Mouse (Mus musculus) spleen, adult 2 months (tissue): Measurements from ENCODE around the gene Adgrg5. TPM values are rescaled to one million over a fixed set of nuclear protein-coding genes. Genes with fewer than 3 reads are reported as not detected.

Source experiments
- DNase-seq, 2 experiments: peaks; one replicate each; pipeline versions ENCODE4 v3.0.0 to v3.0.0-alpha.2; 2012 to 2021; ENCODE audit warnings: low spot score in 2 of 2, low read depth in 1 of 2
- H3K27ac ChIP-seq: fragments of 200-500 bp; 2 replicates; pipeline ENCODE4 v1.5.1; 2012; ENCODE audit warnings: low read length, inconsistent platforms; ENCODE audit not compliant: insufficient read depth
- H3K27me3 ChIP-seq: fragments of 200-500 bp; 2 replicates; pipeline ENCODE4 v1.6.1; 2012; ENCODE audit warnings: mild to moderate bottlenecking, moderate library complexity, low read length, inconsistent platforms; ENCODE audit not compliant: control insufficient read depth, insufficient read depth
- H3K36me3 ChIP-seq: fragments of 200-500 bp; 2 replicates; pipeline ENCODE4 v1.6.1; 2012; ENCODE audit warnings: mild to moderate bottlenecking, low read length, inconsistent platforms; ENCODE audit not compliant: control insufficient read depth, insufficient read depth
- H3K4me1 ChIP-seq: fragments of 200-500 bp; 2 replicates; pipeline ENCODE4 v1.6.1; 2011; ENCODE audit warnings: inconsistent platforms; ENCODE audit not compliant: control insufficient read depth, insufficient read depth, insufficient read length
- H3K4me3 ChIP-seq: fragments of 200-500 bp; 2 replicates; pipeline ENCODE4 v1.5.1; 2011; ENCODE audit warnings: mild to moderate bottlenecking, inconsistent platforms; ENCODE audit not compliant: insufficient read depth, insufficient read length; ENCODE audit errors: extremely low read depth
- CTCF ChIP-seq: fragments of 200-500 bp; IDR thresholded peaks from 2 replicates; pipeline ENCODE4 v1.5.1; 2011; ENCODE audit warnings: mild to moderate bottlenecking, inconsistent platforms; ENCODE audit not compliant: insufficient read depth, insufficient read length, insufficient replicate concordance; ENCODE audit errors: extremely low read depth
- POLR2A ChIP-seq: fragments of 200-500 bp; IDR thresholded peaks from 2 replicates; pipeline ENCODE4 v1.6.1; 2011; ENCODE audit warnings: low read depth, low read length, inconsistent platforms
- WGBS: fragments of 180-500 bp; shearing (Covaris S2); methylation state at CpG from one replicate; pipeline ENCODE4 v1.1.7; 2018; 5-methylcytosine and 5-hydroxymethylcytosine counted together
- polyA plus RNA-seq: library from polyadenylated mRNA; depleted of rRNA; stranded (reverse); fragments of >200 nt; gene quantifications from 2 replicates; pipeline ENCODE4 v1.2.3, GENCODE M21; 2012

Adgrg5 gene
- polyA plus RNA-seq, 1 experiment: 36.0 TPM

GRCm38 (mm10) chr8:94952086-94952485 lies 28.6 kb downstream of the Adgrg5 start:
- Histone ChIP-seq H3K4me3 (no peak overlapping the region), H3K27ac (no peak overlapping the region), H3K36me3 (no peaks in the 10 kb centered on the region), H3K4me1 (peaks cover 10% of the 10 kb centered on the region; the same call in 1 of the 2 replicates), H3K27me3 (no peaks in the 10 kb centered on the region)
- DNase-seq: no peak
- 92% methylated on average over 5 of the region's 5 CpGs for WGBS
- TF ChIP-seq POLR2A (no peak), CTCF (no peak)

DNA sequence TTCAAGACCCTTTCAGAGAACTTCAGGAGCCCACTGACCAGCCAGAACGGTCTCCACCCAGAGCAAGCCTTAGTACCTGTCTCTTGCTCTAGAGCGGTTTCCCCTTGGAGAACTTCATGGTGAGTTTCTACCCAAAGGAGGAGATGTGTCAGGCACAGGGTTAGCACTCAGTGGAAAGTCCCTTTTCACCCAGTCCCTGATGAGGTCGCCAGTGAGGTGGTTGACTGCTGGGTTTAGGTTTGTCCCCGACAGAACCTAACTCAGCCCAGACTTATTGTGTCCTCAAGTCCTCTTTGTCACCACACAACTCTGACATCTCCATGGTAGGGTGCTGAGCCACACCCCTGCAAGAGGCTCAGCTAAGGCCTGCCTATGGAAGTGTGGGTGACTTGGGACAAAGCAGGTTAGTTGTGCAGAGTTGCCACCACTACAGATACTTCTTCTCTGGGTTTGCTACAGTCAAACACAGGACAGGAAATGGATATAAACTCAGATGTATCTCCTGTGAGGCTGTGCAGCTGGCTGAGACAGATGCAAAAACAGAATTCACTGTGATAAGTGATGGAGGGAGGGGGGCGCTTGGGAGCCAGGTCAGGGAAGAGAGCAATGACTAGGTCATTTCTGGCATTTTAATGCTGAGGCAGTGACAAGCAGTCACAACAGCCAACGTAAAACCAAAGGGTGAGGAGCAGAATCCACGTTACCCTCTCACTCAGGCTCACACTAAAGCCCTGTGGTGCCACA lies 30.3 kb downstream of the Adgrg5 start:
- Histone ChIP-seq H3K27ac (no peak overlapping the region), H3K4me1 (peaks cover 10% of the 10 kb centered on the region; the same call in 1 of the 2 replicates), H3K27me3 (no peaks in the 10 kb centered on the region), H3K4me3 (no peak overlapping the region), H3K36me3 (no peaks in the 10 kb centered on the region)
- TF ChIP-seq POLR2A: no peak
- no peak for TF ChIP-seq CTCF
- DNase-seq: no peak
- WGBS: 37% methylated on average over 7 of the region's 7 CpGs

DNA sequence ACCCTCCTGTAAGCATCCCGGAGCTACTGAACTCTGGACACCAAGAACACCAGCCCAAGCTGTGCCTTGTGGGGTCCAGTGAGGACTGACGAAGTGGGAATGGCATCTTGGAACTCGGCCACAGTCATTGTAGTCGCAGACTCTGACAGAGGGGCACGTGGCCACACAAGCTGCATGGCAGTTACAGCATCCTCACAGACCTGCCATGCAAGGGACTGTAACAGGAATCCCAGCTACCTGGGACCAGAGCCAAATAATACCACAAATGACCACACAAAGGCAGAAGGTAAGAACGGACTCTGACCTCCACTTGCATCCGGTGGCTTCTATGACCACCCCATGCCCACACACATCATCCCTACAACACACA lies 30.9 kb downstream of the Adgrg5 start:
- no peaks in the 10 kb centered on the region for H3K36me3 ChIP-seq
- no peak overlapping the region for H3K4me3 ChIP-seq
- no peak overlapping the region for H3K27ac ChIP-seq
- no peaks in the 10 kb centered on the region for H3K27me3 ChIP-seq
- 23% methylated on average over 7 of the region's 7 CpGs for WGBS
- H3K4me1 ChIP-seq: peaks cover 10% of the 10 kb centered on the region; the same call in 1 of the 2 replicates
- TF ChIP-seq POLR2A (no peak), CTCF (no peak)
- no peak for DNase-seq

GRCm38 (mm10) chr8:94954921-94955758 lies 31.6 kb downstream of the Adgrg5 start:
- Histone ChIP-seq H3K4me3 (peak overlapping the region; percentile 3; the same call in 1 of the 2 replicates), H3K27ac (0 out of 2 replicates have a peak overlapping the region, but pooled peaks have one; percentile 14)

GRCm38 (mm10) chr8:94956078-94956574 lies 32.6 kb downstream of the Adgrg5 start:
- H3K27ac ChIP-seq: no peak overlapping the region
- 64% methylated on average over 1 of the region's 1 CpGs for WGBS
- H3K4me3 ChIP-seq: no peak overlapping the region
- TF ChIP-seq CTCF: no peak
- no peak for TF ChIP-seq POLR2A
- peaks cover 10% of the 10 kb centered on the region; the same call in 1 of the 2 replicates for H3K4me1 ChIP-seq
- H3K27me3 ChIP-seq: no peaks in the 10 kb centered on the region
- no peak for DNase-seq
- no peaks in the 10 kb centered on the region for H3K36me3 ChIP-seq

More at GRCm38 (mm10) chr8:94954921-94955758, 31.6 kb downstream of the Adgrg5 start:
- TF ChIP-seq CTCF: peak; percentile 66; the same call in 1 of the 2 replicates
- TF ChIP-seq POLR2A: no peak
- DNase-seq: peak; percentile 45 to 67
- WGBS: 4% methylated on average over 9 of the region's 9 CpGs
- Histone ChIP-seq H3K4me1 (peaks cover 10% of the 10 kb centered on the region; the same call in 1 of the 2 replicates), H3K36me3 (no peaks in the 10 kb centered on the region), H3K27me3 (no peaks in the 10 kb centered on the region)

DNA sequence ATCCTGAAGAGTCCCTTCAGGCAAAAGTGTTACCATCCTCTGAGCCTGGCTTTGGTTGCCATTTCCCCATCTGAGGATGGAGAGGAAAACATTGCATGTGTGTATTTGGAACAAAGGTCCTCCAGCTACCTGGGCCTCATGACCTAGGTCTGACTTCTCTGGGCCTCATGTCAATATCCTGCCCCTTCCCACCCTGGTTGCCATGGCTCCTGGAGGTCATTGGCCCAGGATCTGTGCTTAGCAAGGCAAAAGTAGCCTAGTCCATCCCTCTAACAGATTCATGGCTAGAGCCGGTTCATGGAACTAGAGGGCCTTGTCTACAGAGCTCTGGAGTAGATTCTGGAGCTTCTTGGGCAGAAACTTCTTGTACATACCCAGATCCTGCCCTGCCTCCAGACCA lies 38.7 kb downstream of the Adgrg5 start:
- 96% methylated on average over 1 of the region's 1 CpGs for WGBS
- H3K27ac ChIP-seq: no peak overlapping the region
- no peaks in the 10 kb centered on the region for H3K36me3 ChIP-seq
- H3K27me3 ChIP-seq: no peaks in the 10 kb centered on the region
- DNase-seq: no peak
- H3K4me3 ChIP-seq: no peak overlapping the region
- H3K4me1 ChIP-seq: no peaks in the 10 kb centered on the region
- TF ChIP-seq POLR2A: no peak
- TF ChIP-seq CTCF: no peak
